Mouse (Mus musculus) ES-E14 (cell line): ENCODE measurements around the gene Slc22a19.

Source experiments
- CHD2 ChIP-seq: IDR thresholded peaks from 2 replicates; pipeline ENCODE4 v1.6.1; 2014; ENCODE audit warnings: mild to moderate bottlenecking, low read depth, low read length, inconsistent platforms
- HCFC1 ChIP-seq: IDR thresholded peaks from 2 replicates; pipeline ENCODE4 v1.6.1; 2012; ENCODE audit warnings: low read length, inconsistent platforms, borderline replicate concordance; ENCODE audit not compliant: insufficient read depth
- MAFK ChIP-seq: IDR thresholded peaks from 2 replicates; pipeline ENCODE4 v1.6.1; 2014; ENCODE audit warnings: mild to moderate bottlenecking, low read depth, low read length, inconsistent platforms; ENCODE audit not compliant: insufficient read depth
- ZC3H11A ChIP-seq: IDR thresholded peaks from 2 replicates; pipeline ENCODE4 v1.6.1; 2012; ENCODE audit warnings: low read depth, mild to moderate bottlenecking, inconsistent platforms, low read length, borderline replicate concordance
- ZNF384 ChIP-seq: IDR thresholded peaks from 2 replicates; pipeline ENCODE4 v1.6.1; 2012; ENCODE audit warnings: low read depth, low read length, inconsistent platforms

DNA sequence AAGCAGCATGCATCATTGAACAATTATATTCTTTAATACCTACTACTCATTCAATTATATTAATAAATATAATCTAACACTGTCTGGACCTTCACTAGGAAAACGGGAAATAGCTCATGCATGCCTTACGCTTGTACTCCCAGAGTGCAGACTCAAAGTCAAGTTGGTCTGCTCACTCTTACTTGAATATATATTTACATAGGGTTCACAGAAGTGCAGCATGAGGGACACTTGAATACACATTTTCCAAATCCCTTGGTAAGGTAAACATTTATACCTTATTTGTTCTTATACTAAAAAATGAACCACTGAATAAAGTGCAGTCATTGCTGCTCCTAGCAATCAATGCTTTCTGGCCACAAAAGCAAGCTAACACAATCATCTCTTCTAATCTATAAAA lies 19.9 kb downstream of the Slc22a19 start:
- TF ChIP-seq ZNF384 (no peak), MAFK (no peak), HCFC1 (no peak), ZC3H11A (no peak), CHD2 (no peak)
